Mouse (Mus musculus) ES-E14 (cell line): Measurements from ENCODE around the gene Plekhs1.

Source experiments
- HCFC1 ChIP-seq: IDR thresholded peaks from 2 replicates; pipeline ENCODE4 v1.6.1; 2012; ENCODE audit warnings: low read length, inconsistent platforms, borderline replicate concordance; ENCODE audit not compliant: insufficient read depth
- MAFK ChIP-seq: IDR thresholded peaks from 2 replicates; pipeline ENCODE4 v1.6.1; 2014; ENCODE audit warnings: mild to moderate bottlenecking, low read depth, low read length, inconsistent platforms; ENCODE audit not compliant: insufficient read depth
- ZC3H11A ChIP-seq: IDR thresholded peaks from 2 replicates; pipeline ENCODE4 v1.6.1; 2012; ENCODE audit warnings: low read depth, mild to moderate bottlenecking, inconsistent platforms, low read length, borderline replicate concordance
- ZNF384 ChIP-seq: IDR thresholded peaks from 2 replicates; pipeline ENCODE4 v1.6.1; 2012; ENCODE audit warnings: low read depth, low read length, inconsistent platforms

DNA sequence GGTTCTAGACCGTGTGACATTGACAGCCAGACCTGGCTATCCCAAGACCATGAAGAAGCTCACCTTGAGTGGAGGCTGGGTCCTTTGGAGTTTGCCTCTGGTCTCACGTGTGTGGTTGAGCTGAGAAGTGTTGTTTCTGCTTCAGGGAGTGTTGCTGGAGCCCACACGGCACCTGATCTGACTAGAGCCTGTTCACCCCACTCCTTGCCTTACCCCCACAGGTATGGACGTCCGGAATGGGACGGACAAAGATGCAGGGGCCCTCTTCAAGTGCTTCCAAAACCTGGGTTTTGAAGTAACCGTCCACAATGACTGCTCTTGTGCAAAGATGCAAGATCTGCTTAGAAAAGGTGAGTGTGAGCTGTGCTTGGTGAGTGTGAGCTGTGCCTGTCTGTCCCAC, 27.9 kb upstream of the Plekhs1 start:
- TF ChIP-seq HCFC1 (no peak), ZC3H11A (no peak), ZNF384 (no peak), MAFK (no peak)
